Mouse (Mus musculus) bone marrow macrophage, adult 2 months (primary cell): Measurements from ENCODE around the gene Dhx35. TPM values are rescaled to one million over a fixed set of nuclear protein-coding genes. Genes with fewer than 3 reads are reported as not detected.

ENCODE experiments used
- H3K27ac ChIP-seq: 2 replicates; pipeline ENCODE4 v1.5.1; 2012; ENCODE audit warnings: low read depth, low read length; ENCODE audit not compliant: insufficient read depth
- H3K4me1 ChIP-seq: 2 replicates; pipeline ENCODE4 v1.6.1; 2012; ENCODE audit warnings: low read length; ENCODE audit not compliant: control insufficient read depth, insufficient read depth
- H3K4me3 ChIP-seq: 2 replicates; pipeline ENCODE4 v1.5.1; 2012; ENCODE audit warnings: mild to moderate bottlenecking, low read length, moderate library complexity; ENCODE audit not compliant: insufficient read depth
- CTCF ChIP-seq: IDR thresholded peaks from 2 replicates; pipeline ENCODE4 v1.5.1; 2012; ENCODE audit warnings: low read depth, mild to moderate bottlenecking, low read length, moderate library complexity
- POLR2A ChIP-seq: IDR thresholded peaks from 2 replicates; pipeline ENCODE4 v1.6.1; 2012; ENCODE audit warnings: mild to moderate bottlenecking, low read depth, low read length, borderline replicate concordance
- polyA plus RNA-seq: library from polyadenylated mRNA; stranded (reverse); fragments of >200 nt; gene quantifications from 2 replicates; pipeline ENCODE4 v1.2.4, GENCODE M21; 2012; ENCODE audit not compliant: missing spikeins, insufficient read depth, insufficient read length

Dhx35 gene
- polyA plus RNA-seq, 1 experiment, result 10.4 TPM

DNA sequence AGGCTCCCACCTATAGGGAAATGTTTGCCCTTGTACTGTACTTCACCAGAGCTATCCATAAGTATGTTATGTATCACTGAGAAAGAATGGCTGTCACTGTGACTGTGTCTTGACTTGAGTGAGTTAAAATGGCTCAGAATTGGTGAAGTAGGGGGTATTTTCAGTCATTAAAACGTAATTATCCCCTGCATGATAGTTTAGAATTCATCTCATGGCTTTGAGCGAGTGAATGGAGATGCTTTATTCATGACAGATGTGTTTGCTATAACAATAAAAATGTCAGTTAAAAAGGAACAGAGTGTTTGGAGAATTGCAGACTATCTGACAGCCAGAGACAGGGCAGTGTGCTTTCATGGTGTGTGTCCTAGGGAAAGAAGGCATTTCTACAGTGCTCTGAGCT, 51.6 kb downstream of the Dhx35 start:
- Histone ChIP-seq H3K4me1 (peaks cover 4% of the 10 kb centered on the region), H3K4me3 (no peak overlapping the region), H3K27ac (no peak overlapping the region)
- TF ChIP-seq POLR2A, result no peak
- TF ChIP-seq CTCF, result no peak

- TF ChIP-seq CTCF (no peak), POLR2A (no peak)
- H3K27ac ChIP-seq, result no peak overlapping the region
- H3K4me1 ChIP-seq, result no peaks in the 10 kb centered on the region
- H3K4me3 ChIP-seq, result no peak overlapping the region
Observed at GRCm38 (mm10) chr2:158847991-158848390, 53.4 kb downstream of the Dhx35 start.

GRCm38 (mm10) chr2:158849416-158849815, 54.8 kb downstream of the Dhx35 start:
- TF ChIP-seq CTCF, result no peak
- no peak for TF ChIP-seq POLR2A
- Histone ChIP-seq H3K4me3 (no peak overlapping the region), H3K4me1 (no peaks in the 10 kb centered on the region), H3K27ac (no peak overlapping the region)

- TF ChIP-seq CTCF, result peak; percentile 54; the same call in 1 of the 2 replicates
- no peak for TF ChIP-seq POLR2A
- Histone ChIP-seq H3K27ac (no peak overlapping the region), H3K4me3 (no peak overlapping the region), H3K4me1 (no peaks in the 10 kb centered on the region)
Observed at GRCm38 (mm10) chr2:158852579-158852978, 58.0 kb downstream of the Dhx35 start.

- Histone ChIP-seq H3K27ac (no peak overlapping the region), H3K4me3 (no peak overlapping the region), H3K4me1 (no peaks in the 10 kb centered on the region)
- TF ChIP-seq POLR2A (no peak), CTCF (no peak)
Observed at GRCm38 (mm10) chr2:158856896-158857499, 62.4 kb downstream of the Dhx35 start.

DNA sequence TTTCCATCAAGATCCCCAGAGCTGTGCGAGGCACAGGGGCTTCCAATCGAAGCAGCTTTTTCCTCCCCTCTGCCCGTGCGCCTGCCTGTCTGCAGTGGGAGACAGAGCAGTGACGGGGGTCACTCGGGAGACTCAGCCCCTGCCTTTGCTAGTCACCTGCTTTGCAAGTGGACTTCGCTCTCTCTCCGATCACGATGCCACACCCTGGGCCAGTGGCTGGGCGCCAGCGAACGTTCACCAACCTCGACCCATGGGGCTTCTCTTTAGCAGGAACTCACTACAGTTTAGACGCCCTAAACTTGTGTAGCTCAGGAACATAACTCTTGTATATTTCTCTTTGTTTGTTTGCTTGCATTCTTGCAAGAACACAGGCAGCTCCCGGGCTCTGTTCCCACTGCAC, 63.0 kb downstream of the Dhx35 start:
- TF ChIP-seq POLR2A, result no peak
- TF ChIP-seq CTCF, result no peak
- Histone ChIP-seq H3K27ac (no peak overlapping the region), H3K4me3 (no peak overlapping the region), H3K4me1 (no peaks in the 10 kb centered on the region)

DNA sequence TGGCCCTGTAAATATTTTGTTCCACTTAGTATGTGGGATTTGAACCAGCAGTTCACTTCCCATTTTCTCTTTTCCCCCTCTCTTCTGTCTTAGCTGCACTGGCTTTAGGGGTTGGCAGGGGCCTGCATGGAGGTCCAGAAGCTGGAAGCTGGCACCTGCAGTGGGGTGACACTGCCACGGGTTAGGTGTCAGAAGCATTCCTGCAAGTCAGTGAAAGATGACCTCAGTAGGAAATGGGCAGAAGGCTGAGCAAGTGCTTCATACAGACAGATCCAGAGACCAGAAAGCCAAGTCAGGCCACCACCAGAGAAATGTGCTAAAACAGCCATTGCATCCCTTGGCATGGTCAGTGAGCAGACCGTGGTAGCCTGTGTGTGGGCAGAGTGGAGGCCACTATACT, 66.5 kb downstream of the Dhx35 start:
- Histone ChIP-seq H3K4me3 (no peak overlapping the region), H3K4me1 (0 out of 2 replicates have a peak, but pooled peaks cover 2% of the 10 kb centered on the region), H3K27ac (no peak overlapping the region)
- no peak for TF ChIP-seq CTCF

GRCm38 (mm10) chr2:158863341-158864125, 68.9 kb downstream of the Dhx35 start:
- H3K27ac ChIP-seq, result no peak overlapping the region
- H3K4me1 ChIP-seq, result 0 out of 2 replicates have a peak, but pooled peaks cover 2% of the 10 kb centered on the region
- TF ChIP-seq CTCF (peak; percentile 83), POLR2A (no peak)

DNA sequence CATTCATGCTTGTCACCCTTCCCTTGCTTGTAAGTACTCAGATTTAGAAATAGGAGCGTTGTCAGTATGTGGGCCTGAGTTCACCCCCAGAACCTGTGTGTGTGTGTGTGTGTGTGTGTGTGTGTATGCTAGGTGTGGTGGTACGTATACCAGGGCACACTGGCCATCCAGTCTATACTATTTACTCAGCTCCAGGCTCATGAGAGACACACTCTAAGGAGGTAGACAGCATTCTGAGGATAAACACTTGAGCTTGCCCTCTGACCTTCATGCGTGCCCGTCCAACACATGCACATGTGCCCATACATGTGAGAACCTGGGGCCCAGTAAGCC, 69.5 kb downstream of the Dhx35 start:
- no peak overlapping the region for H3K4me3 ChIP-seq
- TF ChIP-seq CTCF (no peak), POLR2A (no peak)
- H3K27ac ChIP-seq, result no peak overlapping the region
- H3K4me1 ChIP-seq, result 0 out of 2 replicates have a peak, but pooled peaks cover 2% of the 10 kb centered on the region

More at GRCm38 (mm10) chr2:158863341-158864125, 68.9 kb downstream of the Dhx35 start:
- no peak overlapping the region for H3K4me3 ChIP-seq

DNA sequence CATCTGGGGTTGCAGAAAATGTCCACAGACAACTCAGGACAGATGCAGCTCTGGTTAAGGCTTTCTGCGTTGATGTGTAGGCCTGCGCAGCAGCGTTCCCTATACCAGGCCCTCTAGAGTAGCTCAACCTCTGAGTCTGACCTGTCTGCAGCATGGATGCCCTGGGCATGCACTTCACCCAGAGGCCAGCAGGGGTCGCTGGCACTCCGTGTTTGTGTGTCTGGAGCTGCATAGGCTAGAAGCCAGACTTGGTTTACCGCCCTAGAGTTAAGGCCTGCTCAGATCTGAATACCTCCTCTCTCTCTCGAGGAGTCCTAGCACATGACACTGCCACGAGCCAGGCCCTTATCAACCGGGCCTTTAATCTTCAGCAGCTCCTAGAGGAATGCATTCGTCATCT, 70.8 kb downstream of the Dhx35 start:
- H3K4me1 ChIP-seq, result 0 out of 2 replicates have a peak, but pooled peaks cover 2% of the 10 kb centered on the region
- no peak overlapping the region for H3K27ac ChIP-seq
- H3K4me3 ChIP-seq, result no peak overlapping the region
- no peak for TF ChIP-seq POLR2A
- TF ChIP-seq CTCF, result peak; percentile 95

DNA sequence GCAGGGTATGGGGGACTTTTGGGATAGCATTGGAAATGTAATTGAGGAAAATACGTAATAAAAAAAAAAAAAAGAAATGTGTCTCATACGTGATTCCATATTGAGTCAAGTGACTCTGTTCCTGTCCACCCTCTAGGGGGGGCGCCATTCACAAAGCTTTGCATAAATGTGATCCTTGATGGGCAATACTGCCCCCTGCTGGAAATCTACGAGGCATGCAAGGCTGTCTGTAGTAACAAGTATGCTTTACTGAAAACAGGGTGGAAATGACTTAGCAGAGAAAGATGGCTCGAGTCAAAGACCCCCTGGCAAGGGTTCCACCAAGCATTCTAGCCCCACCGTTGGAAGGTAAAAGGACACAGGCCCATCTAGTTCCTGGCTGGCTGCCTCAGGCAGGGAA, 92.0 kb downstream of the Dhx35 start:
- no peak for TF ChIP-seq POLR2A
- TF ChIP-seq CTCF, result no peak
- no peak overlapping the region for H3K4me3 ChIP-seq
- H3K27ac ChIP-seq, result no peak overlapping the region
- 0 out of 2 replicates have a peak, but pooled peaks cover 2% of the 10 kb centered on the region for H3K4me1 ChIP-seq
